ENCODE assay signal across 11 mouse cellular contexts in genomic region chr19:40995449-40996401, GRCm38 (mm10). TPM values are rescaled to one million over a fixed set of nuclear protein-coding genes. Genes with fewer than 3 reads are reported as not detected.
DNase-seq lines count a peak whose midpoint lies in the region; ATAC-seq and TF ChIP-seq lines count a peak whose summit lies in the region.
"Had no signal": no experiment of that assay in that cellular context is flagged by ENCODE, and none has a peak within 500 bp of the region (broad histone marks: within the 10 kb centered on the region; RNA-seq: fewer than 3 reads in every experiment).

No protein-coding gene starts in this region.

- no peak overlapping the region for H3K9ac ChIP-seq in hindbrain, postnatal 0 days (replicated peaks; ENCODE audit: low read length)
- no peak overlapping the region for H3K9ac ChIP-seq in hindbrain, embryonic 13.5 days

- no peaks in the 10 kb centered on the region for H3K27me3 ChIP-seq in hindbrain, postnatal 0 days (ENCODE audit: insufficient read depth, low read length)
- H3K27me3 ChIP-seq in hindbrain, embryonic 13.5 days: no peaks in the 10 kb centered on the region

- no peak overlapping the region for H3K4me2 ChIP-seq in hindbrain, postnatal 0 days (ENCODE audit: low read depth, low read length)
- no peak overlapping the region for H3K4me2 ChIP-seq in hindbrain, embryonic 13.5 days

- H3K9me3 ChIP-seq in hindbrain, postnatal 0 days (ENCODE audit: low read length): no peaks in the 10 kb centered on the region
- H3K9me3 ChIP-seq in hindbrain, embryonic 13.5 days: no peaks in the 10 kb centered on the region

- WGBS in hindbrain, postnatal 0 days: 52% methylated on average over 21 of the region's 21 CpGs
- 65% methylated on average over 21 of the region's 21 CpGs for WGBS in hindbrain, embryonic 13.5 days
- 24% methylated on average over 21 of the region's 21 CpGs for WGBS in macrophage (ENCODE audit: missing documents)

- no peaks in the 10 kb centered on the region for H3K4me1 ChIP-seq in hindbrain, postnatal 0 days (ENCODE audit: insufficient read depth, low read length)
- no peaks in the 10 kb centered on the region for H3K4me1 ChIP-seq in hindbrain, embryonic 13.5 days (replicated peaks)

- H3K27ac ChIP-seq in hindbrain, postnatal 0 days: no peak overlapping the region
- no peak overlapping the region for H3K27ac ChIP-seq in hindbrain, embryonic 13.5 days
- H3K27ac ChIP-seq in macrophage: peak overlapping the region; percentile 100
- no peak overlapping the region for H3K27ac ChIP-seq in gastrocnemius, adult 2 months
- H3K27ac ChIP-seq: heart, adult 2 months had no signal

- no peak for TF ChIP-seq CTCF in hindbrain, postnatal 0 days (IDR thresholded peaks at IDR 0.05; ENCODE audit: low read depth)
- no peak for TF ChIP-seq CTCF in gastrocnemius, adult 2 months (IDR thresholded peaks at IDR 0.05)

- H3K36me3 ChIP-seq in hindbrain, postnatal 0 days (ENCODE audit: insufficient read depth, low read length): no peaks in the 10 kb centered on the region
- no peaks in the 10 kb centered on the region for H3K36me3 ChIP-seq in hindbrain, embryonic 13.5 days
- no peaks in the 10 kb centered on the region for H3K36me3 ChIP-seq in macrophage (ENCODE audit: inconsistent target)

- no peak overlapping the region for H3K4me3 ChIP-seq in hindbrain, postnatal 0 days (ENCODE audit: low read length)
- no peak overlapping the region for H3K4me3 ChIP-seq in hindbrain, embryonic 13.5 days
- H3K4me3 ChIP-seq in macrophage (ENCODE audit: inconsistent target): no peak overlapping the region
- no peak overlapping the region for H3K4me3 ChIP-seq in gastrocnemius, adult 2 months
- H3K4me3 ChIP-seq: heart, adult 2 months had no signal

- intact Hi-C loops in gastrocnemius, adult 2 months (cut with DNase I): no loop called here
- intact Hi-C loops in heart, postnatal 25 days (cut with DNase I): no loop called here

- H3K79me2 ChIP-seq in macrophage (ENCODE audit: inconsistent target): peaks cover 26% of the 10 kb centered on the region

- peak; percentile 83 for ATAC-seq in hindbrain, postnatal 0 days
- ATAC-seq in hindbrain, embryonic 13.5 days (ENCODE audit: low FRiP score): no peak
- peak; percentile 25 for ATAC-seq in granulocyte monocyte progenitor cell, adult 5-6 weeks (replicated peaks; ENCODE audit: poor library complexity, severe bottlenecking)

- peak; percentile 75 for DNase-seq in hindbrain, postnatal 0 days (ENCODE audit: low spot score)
- peak; percentile 89 for DNase-seq in Muller cell, postnatal 12 days (ENCODE audit: inconsistent ontology term)
- no peak for DNase-seq in gastrocnemius, adult 2 months
- no peak for DNase-seq in heart, postnatal 25 days (ENCODE audit: low spot score)
- no peak for DNase-seq in c-Kit-positive CD71-positive TER-119-positive erythroid progenitor cells, embryonic 14.5 days (ENCODE audit: low spot score)
- DNase-seq: adrenal gland, adult 2 months had no signal

RNA-seq across cellular contexts. Expression of gene Blnk, which starts 1.4 kb away (rescaled TPM):
- 0.05 and 0.40 TPM in 2 replicates for total RNA-seq in hindbrain, postnatal 0 days (2014; rRNA removed)
- polyA plus RNA-seq in hindbrain, postnatal 0 days (2015; fragmentation: Nextera tagmentation; extraction: Ambion mirVana): 1.1 and 1.4 TPM in 2 replicates
- 0.65 and 0.77 TPM in 2 replicates for polyA plus RNA-seq in hindbrain, embryonic 13.5 days (2015; fragmentation: Nextera tagmentation; extraction: Ambion mirVana)
- 0.30 TPM in 1 of 2 replicates, not detected in the other for total RNA-seq in granulocyte monocyte progenitor cell, adult 5-6 weeks (2014; fragmentation: Nextera tagmentation)
- not detected in 2 replicates for total RNA-seq in granulocyte monocyte progenitor cell, adult 5-6 weeks (2017)
- total RNA-seq in macrophage (2018; cell fraction: chromatin; rRNA removed): 100 to 1,000 TPM; 104 to 264 (median 194) TPM
- total RNA-seq in macrophage (2018; cell fraction: cytosol; rRNA removed): 100 to 1,000 TPM; 161 to 197 (median 179) TPM
- 100 to 1,000 TPM in 25 of 26 experiments, 10 to 100 TPM in 1; 97.5 to 181 (median 129) TPM for total RNA-seq in macrophage (2018; cell fraction: nucleus; rRNA removed)
- polyA plus RNA-seq in macrophage (2018): 96.2 to 234 TPM (median 144 TPM) in 3 replicates
- total RNA-seq in gastrocnemius, adult 2 months (2021): 1 to 10 TPM in 1 of 2 experiments, under 1 TPM in 1; 0.86 to 1.2 TPM
- total RNA-seq in heart, postnatal 25 days (2021): 1 to 10 TPM; 1.6 TPM

RNA-seq across cellular contexts. Expression of gene Dntt, which starts 33.4 kb away (rescaled TPM):
- not detected in 2 replicates for total RNA-seq in hindbrain, postnatal 0 days (2014; rRNA removed)
- polyA plus RNA-seq in hindbrain, postnatal 0 days (2015; fragmentation: Nextera tagmentation; extraction: Ambion mirVana): 0.08 and 0.11 TPM in 2 replicates
- polyA plus RNA-seq in hindbrain, embryonic 13.5 days (2015; fragmentation: Nextera tagmentation; extraction: Ambion mirVana): 0.35 TPM in 1 of 2 replicates, not detected in the other
- 0.13 and 0.17 TPM in 2 replicates for total RNA-seq in granulocyte monocyte progenitor cell, adult 5-6 weeks (2014; fragmentation: Nextera tagmentation)
- 0.82 and 1.1 TPM in 2 replicates for total RNA-seq in granulocyte monocyte progenitor cell, adult 5-6 weeks (2017)
- total RNA-seq in macrophage (2018; cell fraction: chromatin; rRNA removed): not detected
- under 1 TPM in 6 of 26 experiments, not detected in 20; 0.09 to 0.13 (median 0.10) TPM for total RNA-seq in macrophage (2018; cell fraction: cytosol; rRNA removed)
- not detected for total RNA-seq in macrophage (2018; cell fraction: nucleus; rRNA removed)
- 0.23 TPM in 1 of 3 replicates, not detected in the others for polyA plus RNA-seq in macrophage (2018)
- not detected for total RNA-seq in gastrocnemius, adult 2 months (2021)
- total RNA-seq in heart, postnatal 25 days (2021): not detected
- total RNA-seq: adrenal gland, adult 2 months; heart, adult 2 months had no signal
- polyA plus RNA-seq: adrenal gland, adult 2 months; liver, embryonic 16.5 days had no signal

Comparison
In these comparisons a context has a peak if more than half of its experiments do, and no peak if none do; other contexts are left out.
1. DNase-seq: peak in hindbrain, postnatal 0 days (single experiment) and Muller cell, postnatal 12 days (single experiment); none in gastrocnemius, adult 2 months (single experiment), heart, postnatal 25 days (single experiment) and c-Kit-positive CD71-positive TER-119-positive erythroid progenitor cells, embryonic 14.5 days (single experiment).